Mouse (Mus musculus) embryonic facial prominence, embryonic 11.5 days (tissue): ENCODE results near the gene Scn8a. TPM values are rescaled to one million over a fixed set of nuclear protein-coding genes. Genes with fewer than 3 reads are reported as not detected.

Source experiments
- ATAC-seq: fragments of 200-750 bp; cut with Nextera tagmentation; replicated peaks from 2 replicates; pipeline ENCODE4 v1.8.0; 2017; ENCODE audit warnings: low read depth; ENCODE audit not compliant: insufficient number of reproducible peaks, low FRiP score, low TSS enrichment
- DNase-seq: peaks from one replicate; pipeline ENCODE4 v3.0.0-alpha.2; 2015; ENCODE audit warnings: low spot score
- H3K27ac ChIP-seq: fragments of 300-500 bp; sonication (generic); replicated peaks from 2 replicates; pipeline ENCODE4 v1.5.1; 2014; ENCODE audit warnings: mild to moderate bottlenecking, low read depth, low read length, control low read depth
- H3K27me3 ChIP-seq: fragments of 300-500 bp; sonication (generic); 2 replicates; pipeline ENCODE4 v1.6.1; 2014; ENCODE audit warnings: mild to moderate bottlenecking, low read length, moderate library complexity, mixed read lengths; ENCODE audit not compliant: control insufficient read depth, insufficient read depth
- H3K36me3 ChIP-seq: fragments of 300-500 bp; sonication (generic); replicated peaks from 2 replicates; pipeline ENCODE4 v1.6.1; 2014; ENCODE audit warnings: low read depth, mild to moderate bottlenecking, low read length, moderate library complexity, mixed read lengths; ENCODE audit not compliant: control insufficient read depth, insufficient read depth
- H3K4me1 ChIP-seq: fragments of 300-500 bp; sonication (generic); 2 replicates; pipeline ENCODE4 v1.6.1; 2014; ENCODE audit warnings: low read length, mixed read lengths; ENCODE audit not compliant: control insufficient read depth, insufficient read depth
- H3K4me2 ChIP-seq: fragments of 300-500 bp; sonication (generic); 2 replicates; pipeline ENCODE4 v1.6.1; 2014; ENCODE audit warnings: low read depth, mild to moderate bottlenecking, control low read depth, low read length, moderate library complexity
- H3K4me3 ChIP-seq: fragments of 300-500 bp; sonication (generic); 2 replicates; pipeline ENCODE4 v1.5.1; 2014; ENCODE audit warnings: low read depth, low read length, control low read depth
- H3K9ac ChIP-seq: fragments of 300-500 bp; sonication (generic); replicated peaks from 2 replicates; pipeline ENCODE4 v1.6.1; 2014; ENCODE audit warnings: mild to moderate bottlenecking, control low read depth, low read length
- H3K9me3 ChIP-seq: fragments of 300-500 bp; sonication (generic); replicated peaks from 2 replicates; pipeline ENCODE4 v1.6.1; 2016; ENCODE audit warnings: mild to moderate bottlenecking, low read length, inconsistent platforms, mixed read lengths; ENCODE audit not compliant: control insufficient read depth
- whole genome bisulfite sequencing: fragments of 180-500 bp; shearing (Covaris S2); extraction: QIAGEN DNeasy Blood & Tissue Kit; methylation state at CpG from one replicate; pipeline ENCODE4 v1.1.7; 2014; 5-methylcytosine and 5-hydroxymethylcytosine counted together
- polyA plus RNA-seq: library from polyadenylated mRNA; unstranded; fragments of >200 nt; fragmentation: Nextera tagmentation; extraction: Ambion mirVana; gene quantifications from 2 replicates; pipeline ENCODE4 v1.2.1, GENCODE M21; 2014

Gene Scn8a
- polyA plus RNA-seq, 1 experiment from 2014 or later: 8.2 TPM

- Histone ChIP-seq H3K27me3 (peaks cover 24% of the 10 kb centered on the region), H3K36me3 (no peaks in the 10 kb centered on the region), H3K9ac (peak within 1 kb of the TSS; percentile 52), H3K4me1 (peaks cover 9% of the 10 kb centered on the region; the same call in 1 of the 2 replicates), H3K27ac (no peak within 1 kb of the TSS), H3K4me3 (peak within 1 kb of the TSS; percentile 37), H3K9me3 (no peaks in the 10 kb centered on the region), H3K4me2 (peak within 1 kb of the TSS; percentile 94)
- ATAC-seq (no peak; the same call in 1 of the 2 replicates), DNase-seq (peak; percentile 54)
- under 1% methylated on average over 23 of the region's 23 CpGs for WGBS
Measured at GRCm38 (mm10) chr15:101047194-101047555, 177.5 kb downstream of the Scn8a start, which contains the start of gene Gm47841. Gene Gm47841 (minus strand): TSS chr15:101047397.

- WGBS: 46% methylated on average over 5 of the region's 5 CpGs
- Histone ChIP-seq H3K9me3 (no peaks in the 10 kb centered on the region; the same call in 1 of the 2 replicates), H3K27ac (no peak overlapping the region), H3K36me3 (no peaks in the 10 kb centered on the region), H3K4me2 (no peak overlapping the region), H3K4me3 (no peak overlapping the region), H3K4me1 (peaks cover 13% of the 10 kb centered on the region), H3K27me3 (peaks cover 33% of the 10 kb centered on the region), H3K9ac (no peak overlapping the region)
- DNase-seq (no peak), ATAC-seq (no peak)
Measured at GRCm38 (mm10) chr15:101048338-101048896, 178.8 kb downstream of the Scn8a start.

- Histone ChIP-seq H3K27ac (no peak overlapping the region), H3K9me3 (no peaks in the 10 kb centered on the region; the same call in 1 of the 2 replicates), H3K4me2 (no peak overlapping the region), H3K4me3 (no peak overlapping the region), H3K9ac (no peak overlapping the region), H3K27me3 (peaks cover 23% of the 10 kb centered on the region), H3K4me1 (peaks cover 16% of the 10 kb centered on the region), H3K36me3 (no peaks in the 10 kb centered on the region)
- ATAC-seq: no peak
- no peak for DNase-seq
- WGBS: 63% methylated on average over 10 of the region's 10 CpGs
Measured at GRCm38 (mm10) chr15:101051869-101052268, 182.2 kb downstream of the Scn8a start.

- Histone ChIP-seq H3K9ac (peak overlapping the region; percentile 55), H3K4me2 (peak overlapping the region; percentile 72), H3K9me3 (no peaks in the 10 kb centered on the region; the same call in 1 of the 2 replicates), H3K4me3 (peak overlapping the region; percentile 32), H3K27ac (no peak overlapping the region), H3K4me1 (peaks cover 13% of the 10 kb centered on the region), H3K27me3 (peaks cover 15% of the 10 kb centered on the region; the same call in 1 of the 2 replicates), H3K36me3 (no peaks in the 10 kb centered on the region)
- 18% methylated on average over 108 of the region's 120 CpGs for WGBS
- peak; percentile 65 for DNase-seq
- no peak for ATAC-seq
Measured at GRCm38 (mm10) chr15:101052560-101053501, 183.2 kb downstream of the Scn8a start.

GRCm38 (mm10) chr15:101053832-101054459, 184.3 kb downstream of the Scn8a start:
- peak overlapping the region; percentile 72 for H3K4me2 ChIP-seq
- DNase-seq (no peak), ATAC-seq (no peak)
- 10% methylated on average over 59 of the region's 65 CpGs for WGBS
- peaks cover 13% of the 10 kb centered on the region for H3K4me1 ChIP-seq
- peaks cover 15% of the 10 kb centered on the region; the same call in 1 of the 2 replicates for H3K27me3 ChIP-seq
- H3K36me3 ChIP-seq: no peaks in the 10 kb centered on the region
- H3K9ac ChIP-seq: peak overlapping the region; percentile 55
- no peaks in the 10 kb centered on the region; the same call in 1 of the 2 replicates for H3K9me3 ChIP-seq
- no peak overlapping the region for H3K27ac ChIP-seq
- H3K4me3 ChIP-seq: peak overlapping the region; percentile 32

- WGBS: 72% methylated on average over 10 of the region's 10 CpGs
- Histone ChIP-seq H3K27me3 (peaks cover 15% of the 10 kb centered on the region; the same call in 1 of the 2 replicates), H3K9me3 (no peaks in the 10 kb centered on the region; the same call in 1 of the 2 replicates), H3K36me3 (no peaks in the 10 kb centered on the region), H3K9ac (no peak overlapping the region), H3K4me1 (peaks cover 13% of the 10 kb centered on the region), H3K4me3 (no peak overlapping the region), H3K4me2 (no peak overlapping the region), H3K27ac (no peak overlapping the region)
- DNase-seq: no peak
- ATAC-seq: no peak
Measured at GRCm38 (mm10) chr15:101054541-101054940, 184.9 kb downstream of the Scn8a start.

GRCm38 (mm10) chr15:101056225-101056624, 186.6 kb downstream of the Scn8a start:
- 45% methylated on average over 10 of the region's 10 CpGs for WGBS
- H3K4me3 ChIP-seq: no peak overlapping the region
- peak; percentile 87 for DNase-seq

More at GRCm38 (mm10) chr15:101056225-101056624, 186.6 kb downstream of the Scn8a start:
- H3K36me3 ChIP-seq: no peaks in the 10 kb centered on the region
- H3K4me2 ChIP-seq: no peak overlapping the region
- H3K27ac ChIP-seq: no peak overlapping the region
- ATAC-seq: peak; percentile 69; the same call in 1 of the 2 replicates
- peaks cover 15% of the 10 kb centered on the region; the same call in 1 of the 2 replicates for H3K27me3 ChIP-seq
- no peaks in the 10 kb centered on the region; the same call in 1 of the 2 replicates for H3K9me3 ChIP-seq
- peaks cover 13% of the 10 kb centered on the region for H3K4me1 ChIP-seq
- H3K9ac ChIP-seq: no peak overlapping the region
